Mouse (Mus musculus) granulocyte monocyte progenitor cell, adult 5-6 weeks (primary cell): ENCODE measurements around the gene N4bp2l1. TPM values are rescaled to one million over a fixed set of nuclear protein-coding genes. Genes with fewer than 3 reads are reported as not detected.

Experiments used
- ATAC-seq: replicated peaks from 2 replicates; pipeline ENCODE4 v1.8.0; 2016; ENCODE audit warnings: mild to moderate bottlenecking, moderate TSS enrichment, inconsistent platforms; ENCODE audit not compliant: poor library complexity, severe bottlenecking
- total RNA-seq, 2 experiments: library from RNA; stranded (forward) in 1 of 2; stranded (reverse) in 1 of 2; fragments of 200-712, 200-1000 nt in 1 of 2; fragments of >200 nt in 1 of 2; fragmentation: Nextera tagmentation in 1 of 2; gene quantifications; 2 replicates each; pipeline ENCODE4 v1.2.3; 2014 to 2017

Gene N4bp2l1
- total RNA-seq, 2 experiments from 2014 or later, result 28.8 to 31.4 TPM

GRCm38 (mm10) chr5:150599301-150600294 lies 2.6 kb upstream of the N4bp2l1 start:
- ATAC-seq, result peak; percentile 9; the same call in 1 of the 2 replicates

- ATAC-seq, result 0 out of 2 replicates have a peak, but pooled peaks have one; percentile 5
Measured at GRCm38 (mm10) chr5:150598202-150599119, 1.5 kb upstream of the N4bp2l1 start.

- peak; percentile 52 for ATAC-seq
Measured at GRCm38 (mm10) chr5:150595366-150596016, 1.5 kb downstream of the N4bp2l1 start.

- no peak for ATAC-seq
Measured at GRCm38 (mm10) chr5:150594649-150595339, 2.2 kb downstream of the N4bp2l1 start.

- peak; percentile 35 for ATAC-seq
Measured at GRCm38 (mm10) chr5:150593756-150594648, 3.0 kb downstream of the N4bp2l1 start.

GRCm38 (mm10) chr5:150592904-150593755 lies 3.9 kb downstream of the N4bp2l1 start:
- peak; percentile 26 for ATAC-seq

DNA sequence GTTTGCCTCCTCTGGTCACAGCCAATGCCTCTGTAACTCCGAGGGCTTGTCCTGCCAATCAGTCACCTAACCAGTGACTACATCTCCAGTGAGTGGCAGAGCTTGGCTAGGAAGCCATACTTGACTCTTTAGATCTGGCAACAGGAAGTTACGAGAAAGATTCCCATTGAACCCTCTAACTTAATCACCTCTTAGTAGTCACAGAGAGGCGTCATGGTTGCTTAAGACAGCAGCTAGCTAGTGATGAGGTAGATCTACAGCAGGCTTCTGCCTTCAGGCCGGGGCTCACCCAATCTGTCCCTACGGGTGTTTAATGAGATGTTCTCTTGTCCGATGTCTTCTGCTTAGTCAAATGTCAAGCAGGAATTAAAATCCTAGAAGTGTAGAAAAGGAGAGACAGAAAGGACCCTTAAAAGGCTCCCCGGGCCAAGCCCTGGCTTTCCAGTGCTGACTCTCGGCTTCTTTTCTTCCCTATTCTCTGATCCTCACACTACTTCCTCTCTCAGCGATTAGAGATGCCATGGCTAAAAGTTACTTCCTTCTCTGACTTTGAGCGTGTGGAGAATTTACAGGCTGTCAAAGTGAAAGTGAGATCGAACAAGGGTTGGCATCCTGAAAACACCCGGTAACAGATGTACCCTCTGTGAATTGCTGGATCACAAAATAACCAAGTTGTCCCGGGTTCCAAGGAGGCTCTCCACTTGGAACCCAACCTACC lies 4.6 kb downstream of the N4bp2l1 start:
- peak; percentile 57 for ATAC-seq

- no peak for ATAC-seq
Measured at GRCm38 (mm10) chr5:150589945-150590344, 7.0 kb downstream of the N4bp2l1 start.

DNA sequence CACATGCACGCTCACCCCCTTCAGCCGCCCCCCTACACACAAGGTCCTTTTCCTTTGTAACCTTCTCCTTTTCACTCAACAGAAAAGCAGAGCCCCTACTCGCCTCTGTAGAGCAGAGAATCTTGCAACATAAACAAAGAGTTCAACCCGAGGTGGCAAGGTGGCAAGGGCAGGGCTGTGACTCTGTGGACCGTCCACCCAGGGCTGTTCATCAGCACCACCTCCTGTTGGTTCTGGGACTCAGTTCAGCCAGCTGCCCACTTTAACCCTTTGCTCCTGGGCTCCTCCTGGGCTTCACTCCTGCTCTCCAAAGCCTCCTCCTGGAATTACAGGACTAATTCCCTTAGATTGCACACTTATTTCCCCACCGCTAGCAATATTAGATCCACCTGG lies 12.7 kb downstream of the N4bp2l1 start:
- ATAC-seq, result peak; percentile 42

GRCm38 (mm10) chr5:150583622-150584336 lies 13.2 kb downstream of the N4bp2l1 start:
- ATAC-seq, result peak; percentile 83

DNA sequence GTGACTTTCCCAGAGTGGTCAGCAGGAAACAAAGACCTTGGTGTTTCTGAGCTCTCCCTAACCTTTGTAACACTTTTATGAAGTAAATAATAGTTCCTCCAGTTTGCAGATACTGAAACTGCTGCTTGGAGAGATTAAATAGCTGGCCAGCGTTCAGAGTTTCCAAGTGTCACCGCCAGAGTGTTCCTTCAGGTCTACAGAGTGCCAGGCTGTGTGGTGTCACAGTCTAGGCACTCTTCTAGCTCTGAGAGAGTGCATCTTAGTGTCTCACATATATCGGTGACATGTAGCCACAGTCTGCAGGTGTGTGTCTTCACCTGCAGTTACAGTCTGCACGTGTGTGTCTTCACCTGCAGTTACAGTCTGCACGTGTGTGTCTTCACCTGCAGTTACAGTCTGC lies 13.8 kb downstream of the N4bp2l1 start:
- ATAC-seq, result no peak

GRCm38 (mm10) chr5:150581180-150581579 lies 15.8 kb downstream of the N4bp2l1 start:
- no peak for ATAC-seq

DNA sequence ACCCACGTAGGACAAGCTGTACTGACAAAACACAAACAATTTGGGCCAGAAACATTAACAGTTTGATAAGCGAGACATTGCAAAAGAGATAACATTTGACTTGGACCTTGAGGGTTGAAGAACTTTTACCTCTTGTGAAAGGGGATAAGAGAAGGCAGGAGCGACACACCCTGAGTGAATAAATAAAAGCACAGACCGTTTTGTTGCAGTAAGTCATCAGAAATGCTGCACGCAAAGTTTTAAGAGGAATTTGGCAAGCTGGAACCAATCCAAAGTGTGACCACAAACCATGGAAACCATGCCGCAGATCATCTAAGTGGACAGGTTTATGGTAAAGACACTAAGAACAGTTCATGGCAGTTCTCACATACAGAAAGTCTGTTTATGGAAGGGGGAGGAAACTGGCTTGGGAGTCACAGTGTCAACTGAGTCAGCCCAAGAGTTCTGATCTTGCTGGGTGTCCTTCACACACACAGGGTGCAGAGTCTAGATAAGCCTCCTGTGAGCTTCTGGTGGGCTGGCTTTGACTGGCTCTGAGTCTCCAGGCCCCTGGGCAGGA lies 18.3 kb downstream of the N4bp2l1 start:
- peak; percentile 35; the same call in 1 of the 2 replicates for ATAC-seq

- ATAC-seq, result no peak
Measured at GRCm38 (mm10) chr5:150576832-150577231, 20.2 kb downstream of the N4bp2l1 start.

- ATAC-seq, result no peak
Measured at GRCm38 (mm10) chr5:150574885-150575284, 22.1 kb downstream of the N4bp2l1 start.

- no peak for ATAC-seq
Measured at GRCm38 (mm10) chr5:150574403-150574802, 22.6 kb downstream of the N4bp2l1 start.
